34 mouse cellular contexts compared by ENCODE assay signal in genomic region chr11:4033471-4033870, GRCm38 (mm10). TPM values are rescaled to one million over a fixed set of nuclear protein-coding genes. Genes with fewer than 3 reads are reported as not detected.
"Had no signal": no experiment of that assay in that cellular context is flagged by ENCODE, and none has a peak within 500 bp of the region (broad histone marks: within the 10 kb centered on the region; RNA-seq: fewer than 3 reads in every experiment).

No protein-coding gene starts in this region.

- H3K27me3 ChIP-seq: hindbrain, embryonic 15.5 days; intestine, embryonic 15.5 days; liver, embryonic 13.5 days; liver, embryonic 15.5 days had no signal

- H3K4me2 ChIP-seq: heart, embryonic 13.5 days; heart, embryonic 15.5 days; hindbrain, embryonic 13.5 days; hindbrain, embryonic 15.5 days; intestine, embryonic 15.5 days; limb, embryonic 13.5 days; limb, embryonic 15.5 days; liver, embryonic 13.5 days had no signal

- H3K9me3 ChIP-seq: heart, embryonic 13.5 days; heart, embryonic 15.5 days; hindbrain, embryonic 13.5 days; hindbrain, embryonic 15.5 days; intestine, embryonic 15.5 days; limb, embryonic 13.5 days; limb, embryonic 15.5 days; liver, embryonic 13.5 days; liver, embryonic 15.5 days had no signal

- ATAC-seq: forebrain, postnatal 0 days; inflammation-experienced regulatory T-cells, adult 6 months; intestine, embryonic 15.5 days; intestine, postnatal 0 days had no signal

- H3K4me1 ChIP-seq: heart, embryonic 15.5 days; hindbrain, embryonic 13.5 days; hindbrain, embryonic 15.5 days; limb, embryonic 13.5 days; limb, embryonic 15.5 days; liver, embryonic 13.5 days had no signal

- H3K27ac ChIP-seq: heart, adult 2 months; heart, embryonic 13.5 days; heart, embryonic 15.5 days; hindbrain, embryonic 13.5 days; hindbrain, embryonic 15.5 days; intestine, embryonic 15.5 days; layer of hippocampus, adult 2 months; left cerebral cortex, adult 2 months; limb, embryonic 13.5 days; limb, embryonic 15.5 days; liver, embryonic 13.5 days; liver, embryonic 15.5 days had no signal

- H3K36me3 ChIP-seq: heart, embryonic 13.5 days; heart, embryonic 15.5 days; hindbrain, embryonic 13.5 days; hindbrain, embryonic 15.5 days; intestine, embryonic 15.5 days; limb, embryonic 13.5 days; limb, embryonic 15.5 days; liver, embryonic 13.5 days; liver, embryonic 15.5 days had no signal

- H3K4me3 ChIP-seq: heart, adult 2 months; heart, embryonic 13.5 days; heart, embryonic 15.5 days; hindbrain, embryonic 13.5 days; hindbrain, embryonic 15.5 days; intestine, embryonic 15.5 days; layer of hippocampus, adult 2 months; left cerebral cortex, adult 2 months; limb, embryonic 13.5 days; limb, embryonic 15.5 days; liver, embryonic 13.5 days; liver, embryonic 15.5 days had no signal

- DNase-seq: forebrain, postnatal 0 days; gastrocnemius, postnatal 25 days; heart, adult 2 months; heart, postnatal 14 days; heart, postnatal 4 days; kidney, adult 18-20 months; kidney, adult 8-10 months; kidney, postnatal 10 days; kidney, postnatal 25 days; kidney, postnatal 4 days; left cerebral cortex, postnatal 4 days; liver, embryonic 13.5 days had no signal

- H3K9ac ChIP-seq: forebrain, postnatal 0 days; heart, embryonic 13.5 days; heart, embryonic 15.5 days; hindbrain, embryonic 13.5 days; hindbrain, embryonic 15.5 days; intestine, embryonic 15.5 days; limb, embryonic 13.5 days; limb, embryonic 15.5 days; liver, embryonic 13.5 days; liver, embryonic 15.5 days had no signal

RNA-seq across cellular contexts. Expression of gene Sec14l4, which starts 2.2 kb away (rescaled TPM):
- total RNA-seq: forebrain, postnatal 0 days; gastrocnemius, adult 18-20 months; gastrocnemius, adult 8-10 months; gastrocnemius, postnatal 25 days; granulocyte monocyte progenitor cell, adult 5-6 weeks; heart, postnatal 4 days; left cerebral cortex, adult 2 months; left cerebral cortex, postnatal 4 days had no signal
- polyA plus RNA-seq: forebrain, postnatal 0 days; heart, embryonic 13.5 days; heart, postnatal 0 days; hindbrain, embryonic 11.5 days; hindbrain, embryonic 13.5 days; hindbrain, embryonic 15.5 days; inflammation-experienced regulatory T-cells, adult 6 months; kidney, embryonic 14.5 days; limb, embryonic 11.5 days had no signal

RNA-seq across cellular contexts. Expression of gene Sec14l3, which starts 31.2 kb away (rescaled TPM):
- total RNA-seq: gastrocnemius, adult 18-20 months; gastrocnemius, adult 8-10 months; gastrocnemius, postnatal 25 days; gastrocnemius, postnatal 4 days; granulocyte monocyte progenitor cell, adult 5-6 weeks; heart, adult 2 months; heart, postnatal 4 days had no signal
- polyA plus RNA-seq: heart, embryonic 13.5 days; hindbrain, embryonic 11.5 days; inflammation-experienced regulatory T-cells, adult 6 months; intestine, embryonic 15.5 days; intestine, postnatal 0 days; kidney, embryonic 14.5 days; limb, embryonic 11.5 days; limb, embryonic 13.5 days; limb, embryonic 15.5 days; liver, embryonic 13.5 days; liver, embryonic 15.5 days had no signal

RNA-seq across cellular contexts. Expression of gene Gal3st1, which starts 50.0 kb away (rescaled TPM):
- polyA plus RNA-seq: inflammation-experienced regulatory T-cells, adult 6 months had no signal

RNA-seq across cellular contexts. Expression of gene 4930556J24Rik, which starts 56.9 kb away (rescaled TPM):
- total RNA-seq: forebrain, postnatal 0 days; gastrocnemius, adult 18-20 months; gastrocnemius, adult 8-10 months; gastrocnemius, postnatal 25 days; gastrocnemius, postnatal 4 days; granulocyte monocyte progenitor cell, adult 5-6 weeks; heart, adult 2 months; heart, postnatal 14 days; heart, postnatal 4 days; layer of hippocampus, adult 2 months; layer of hippocampus, postnatal 10 days; left cerebral cortex, postnatal 25 days; left cerebral cortex, postnatal 4 days had no signal
- polyA plus RNA-seq: forebrain, postnatal 0 days; heart, adult 2 months; heart, embryonic 13.5 days; heart, embryonic 15.5 days; heart, postnatal 0 days; hindbrain, embryonic 13.5 days; intestine, embryonic 15.5 days; limb, embryonic 11.5 days; limb, embryonic 15.5 days; liver, embryonic 13.5 days had no signal
